Mouse (Mus musculus): ENCODE results near the gene Mrpl17. TPM values are rescaled to one million over a fixed set of nuclear protein-coding genes. Genes with fewer than 3 reads are reported as not detected.

The Mrpl17 gene
- polyA plus RNA-seq, 1 experiment from 2014 or later: 251 TPM

GRCm38 (mm10) chr7:105806125-105806524, 4.8 kb downstream of the Mrpl17 start:
- Histone ChIP-seq H3K4me1 (peaks cover 11% of the 10 kb centered on the region), H3K36me3 (peaks cover 15% of the 10 kb centered on the region), H3K9ac (no peak overlapping the region), H3K27me3 (no peaks in the 10 kb centered on the region), H3K27ac (no peak overlapping the region), H3K9me3 (replicated peaks) (no peaks in the 10 kb centered on the region), H3K4me2 (replicated peaks) (no peak overlapping the region), H3K4me3 (no peak overlapping the region)
- 74% methylated on average over 5 of the region's 5 CpGs for WGBS
- ATAC-seq (ENCODE audit: low FRiP score): no peak

GRCm38 (mm10) chr7:105803428-105803827, 7.5 kb downstream of the Mrpl17 start:
- H3K27me3 ChIP-seq: no peaks in the 10 kb centered on the region
- H3K27ac ChIP-seq: no peak overlapping the region
- H3K36me3 ChIP-seq: peaks cover 1% of the 10 kb centered on the region
- no peak for ATAC-seq (ENCODE audit: low FRiP score)
- no peaks in the 10 kb centered on the region for H3K4me1 ChIP-seq
- no peak overlapping the region for H3K4me3 ChIP-seq
- no peaks in the 10 kb centered on the region for H3K9me3 ChIP-seq (replicated peaks)
- H3K9ac ChIP-seq: no peak overlapping the region
- no peak overlapping the region for H3K4me2 ChIP-seq (replicated peaks)

- no peaks in the 10 kb centered on the region for H3K4me1 ChIP-seq
- no peaks in the 10 kb centered on the region for H3K27me3 ChIP-seq
- no peak overlapping the region for H3K4me2 ChIP-seq (replicated peaks)
- H3K9me3 ChIP-seq (replicated peaks): no peaks in the 10 kb centered on the region
- no peak for ATAC-seq (ENCODE audit: low FRiP score)
- no peak overlapping the region for H3K27ac ChIP-seq
- H3K4me3 ChIP-seq: no peak overlapping the region
- 43% methylated on average over 1 of the region's 1 CpGs for WGBS
- H3K9ac ChIP-seq: no peak overlapping the region
- no peaks in the 10 kb centered on the region for H3K36me3 ChIP-seq
These were observed 8.1 kb downstream of the Mrpl17 start for GRCm38 (mm10) chr7:105802771-105803170.

- 33% methylated on average over 2 of the region's 2 CpGs for WGBS
- no peak overlapping the region for H3K4me3 ChIP-seq
- H3K9me3 ChIP-seq (replicated peaks): no peaks in the 10 kb centered on the region
These were observed 8.6 kb downstream of the Mrpl17 start for GRCm38 (mm10) chr7:105802312-105802711.

GRCm38 (mm10) chr7:105796972-105797371, 13.9 kb downstream of the Mrpl17 start:
- Histone ChIP-seq H3K4me3 (no peak overlapping the region), H3K36me3 (no peaks in the 10 kb centered on the region), H3K4me1 (no peaks in the 10 kb centered on the region), H3K9me3 (replicated peaks) (no peaks in the 10 kb centered on the region), H3K27me3 (no peaks in the 10 kb centered on the region), H3K27ac (no peak overlapping the region), H3K4me2 (replicated peaks) (no peak overlapping the region), H3K9ac (no peak overlapping the region)
- ATAC-seq (ENCODE audit: low FRiP score): no peak
- 96% methylated on average over 3 of the region's 3 CpGs for WGBS

More at GRCm38 (mm10) chr7:105802312-105802711, 8.6 kb downstream of the Mrpl17 start:
- no peaks in the 10 kb centered on the region for H3K4me1 ChIP-seq
- H3K27me3 ChIP-seq: no peaks in the 10 kb centered on the region
- no peaks in the 10 kb centered on the region for H3K36me3 ChIP-seq
- no peak overlapping the region for H3K4me2 ChIP-seq (replicated peaks)
- H3K27ac ChIP-seq: no peak overlapping the region
- ATAC-seq (ENCODE audit: low FRiP score): no peak
- no peak overlapping the region for H3K9ac ChIP-seq

GRCm38 (mm10) chr7:105795759-105796366, 15.0 kb downstream of the Mrpl17 start:
- Histone ChIP-seq H3K9ac (no peak overlapping the region), H3K4me3 (no peak overlapping the region), H3K9me3 (replicated peaks) (no peaks in the 10 kb centered on the region), H3K36me3 (no peaks in the 10 kb centered on the region), H3K27ac (no peak overlapping the region), H3K4me1 (no peaks in the 10 kb centered on the region), H3K4me2 (replicated peaks) (no peak overlapping the region), H3K27me3 (no peaks in the 10 kb centered on the region)
- 19% methylated on average over 7 of the region's 7 CpGs for WGBS
- ATAC-seq (ENCODE audit: low FRiP score): no peak

GRCm38 (mm10) chr7:105793701-105794100, 17.2 kb downstream of the Mrpl17 start:
- H3K36me3 ChIP-seq: no peaks in the 10 kb centered on the region
- H3K9ac ChIP-seq: no peak overlapping the region
- H3K4me3 ChIP-seq: no peak overlapping the region
- H3K27ac ChIP-seq: no peak overlapping the region
- H3K9me3 ChIP-seq (replicated peaks): no peaks in the 10 kb centered on the region
- no peak for ATAC-seq (ENCODE audit: low FRiP score)
- whole genome bisulfite sequencing: 73% methylated on average over 7 of the region's 7 CpGs
- H3K4me1 ChIP-seq: no peaks in the 10 kb centered on the region
- H3K27me3 ChIP-seq: no peaks in the 10 kb centered on the region
- no peak overlapping the region for H3K4me2 ChIP-seq (replicated peaks)

GRCm38 (mm10) chr7:105791147-105791546, 19.8 kb downstream of the Mrpl17 start:
- ATAC-seq (ENCODE audit: low FRiP score): no peak
- 83% methylated on average over 1 of the region's 1 CpGs for whole genome bisulfite sequencing

GRCm38 (mm10) chr7:105787285-105788140, 23.4 kb downstream of the Mrpl17 start, which contains the start of gene Dchs1:
Gene Dchs1 (minus strand): TSS chr7:105787654.
- Histone ChIP-seq H3K4me1 (peaks cover 39% of the 10 kb centered on the region), H3K9me3 (replicated peaks) (no peaks in the 10 kb centered on the region), H3K4me3 (peak within 1 kb of the TSS; percentile 93), H3K9ac (peak within 1 kb of the TSS; percentile 99), H3K27ac (peak within 1 kb of the TSS; percentile 95), H3K27me3 (no peaks in the 10 kb centered on the region), H3K4me2 (replicated peaks) (peak within 1 kb of the TSS; percentile 59), H3K36me3 (peaks cover 25% of the 10 kb centered on the region)
- WGBS: 1% methylated on average over 36 of the region's 97 CpGs
- peak; percentile 81 for ATAC-seq (ENCODE audit: low FRiP score)

More at GRCm38 (mm10) chr7:105791147-105791546, 19.8 kb downstream of the Mrpl17 start:
- Histone ChIP-seq H3K27me3 (no peaks in the 10 kb centered on the region), H3K9me3 (replicated peaks) (no peaks in the 10 kb centered on the region), H3K27ac (no peak overlapping the region), H3K4me2 (replicated peaks) (no peak overlapping the region), H3K4me1 (peaks cover 3% of the 10 kb centered on the region), H3K4me3 (no peak overlapping the region), H3K9ac (no peak overlapping the region), H3K36me3 (no peaks in the 10 kb centered on the region)

GRCm38 (mm10) chr7:105786506-105787284, 24.2 kb downstream of the Mrpl17 start:
- Histone ChIP-seq H3K4me2 (replicated peaks) (peak overlapping the region; percentile 59), H3K36me3 (peaks cover 33% of the 10 kb centered on the region), H3K27me3 (no peaks in the 10 kb centered on the region), H3K4me3 (peak overlapping the region; percentile 93), H3K4me1 (peaks cover 40% of the 10 kb centered on the region), H3K9me3 (replicated peaks) (no peaks in the 10 kb centered on the region), H3K9ac (peak overlapping the region; percentile 99), H3K27ac (peak overlapping the region; percentile 95)
- 4% methylated on average over 18 of the region's 20 CpGs for WGBS
- ATAC-seq (ENCODE audit: low FRiP score): peak; percentile 82

GRCm38 (mm10) chr7:105784556-105784955, 26.3 kb downstream of the Mrpl17 start:
- H3K4me2 ChIP-seq (replicated peaks): peak overlapping the region; percentile 59
- H3K9ac ChIP-seq: peak overlapping the region; percentile 36; the same call in 1 of the 2 replicates
- H3K36me3 ChIP-seq: peaks cover 54% of the 10 kb centered on the region

GRCm38 (mm10) chr7:105783861-105784260, 27.0 kb downstream of the Mrpl17 start:
- Histone ChIP-seq H3K4me1 (peaks cover 47% of the 10 kb centered on the region), H3K9ac (no peak overlapping the region), H3K4me3 (0 out of 2 replicates have a peak overlapping the region, but pooled peaks have one; percentile 93), H3K36me3 (peaks cover 60% of the 10 kb centered on the region), H3K9me3 (replicated peaks) (no peaks in the 10 kb centered on the region), H3K4me2 (replicated peaks) (peak overlapping the region; percentile 59), H3K27me3 (no peaks in the 10 kb centered on the region), H3K27ac (no peak overlapping the region)
- no peak for ATAC-seq (ENCODE audit: low FRiP score)
- 38% methylated on average over 4 of the region's 4 CpGs for WGBS

More at GRCm38 (mm10) chr7:105784556-105784955, 26.3 kb downstream of the Mrpl17 start:
- no peaks in the 10 kb centered on the region for H3K9me3 ChIP-seq (replicated peaks)
- peak overlapping the region; percentile 93 for H3K4me3 ChIP-seq
- peaks cover 40% of the 10 kb centered on the region for H3K4me1 ChIP-seq
- no peak for ATAC-seq (ENCODE audit: low FRiP score)
- no peaks in the 10 kb centered on the region for H3K27me3 ChIP-seq
- 11% methylated on average over 4 of the region's 4 CpGs for WGBS
- H3K27ac ChIP-seq: 0 out of 2 replicates have a peak overlapping the region, but pooled peaks have one; percentile 7

All from hindbrain, embryonic 12.5 days (tissue).